Mouse (Mus musculus): ENCODE measurements around the gene Dnmt3b. TPM values are rescaled to one million over a fixed set of nuclear protein-coding genes. Genes with fewer than 3 reads are reported as not detected.
A peak's percentile ranks its signal among the peaks of the same experiment; 100 is the strongest.
"Not testable (repeated sequence)": the region's sequence is repeated elsewhere in the genome, so short reads cannot be mapped to it uniquely, and the experiment has no call there.

The Dnmt3b gene
- polyA plus RNA-seq, 1 experiment from 2014 or later = 4.1 TPM

- 89% methylated on average over 7 of the region's 7 CpGs for WGBS
- no peak overlapping the region for H3K4me3 ChIP-seq
- H3K4me1 ChIP-seq = no peaks in the 10 kb centered on the region
- H3K27me3 ChIP-seq = no peaks in the 10 kb centered on the region
- H3K27ac ChIP-seq = no peak overlapping the region
- no peak overlapping the region for H3K4me2 ChIP-seq
- H3K9me3 ChIP-seq (replicated peaks) = no peaks in the 10 kb centered on the region
- no peak for ATAC-seq
- peaks cover 32% of the 10 kb centered on the region for H3K36me3 ChIP-seq (ENCODE audit: poor library complexity, severe bottlenecking)
- H3K9ac ChIP-seq = no peak overlapping the region
These were observed 28.3 kb downstream of the Dnmt3b start for GRCm38 (mm10) chr2:153677550-153677949.

DNA sequence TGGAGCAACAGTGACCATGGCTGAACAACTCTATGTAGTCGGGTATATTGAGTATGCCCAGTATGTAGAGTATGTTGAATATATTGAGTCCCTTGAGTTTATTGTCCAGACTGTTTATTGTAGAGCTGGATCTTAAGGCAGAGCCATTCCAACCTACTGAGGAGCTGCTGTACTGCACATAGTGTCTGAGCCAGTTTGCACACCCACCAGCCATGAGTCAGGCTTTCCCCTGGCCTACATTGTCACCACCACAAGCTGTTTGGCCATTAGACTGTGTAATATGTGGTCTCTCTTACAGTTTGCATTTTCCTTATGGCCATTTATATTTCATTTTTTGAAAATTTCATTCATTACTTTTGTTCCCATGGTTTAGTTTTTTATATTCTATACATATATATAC is 30.7 kb downstream of the Dnmt3b start:
- Histone ChIP-seq H3K9ac (no peak overlapping the region), H3K27me3 (no peaks in the 10 kb centered on the region), H3K4me1 (no peaks in the 10 kb centered on the region), H3K27ac (no peak overlapping the region), H3K4me2 (no peak overlapping the region), H3K4me3 (no peak overlapping the region), H3K36me3 (ENCODE audit: poor library complexity, severe bottlenecking) (peaks cover 27% of the 10 kb centered on the region), H3K9me3 (replicated peaks) (no peaks in the 10 kb centered on the region)
- ATAC-seq = no peak
- WGBS = 86% methylated on average over 1 of the region's 1 CpGs

DNA sequence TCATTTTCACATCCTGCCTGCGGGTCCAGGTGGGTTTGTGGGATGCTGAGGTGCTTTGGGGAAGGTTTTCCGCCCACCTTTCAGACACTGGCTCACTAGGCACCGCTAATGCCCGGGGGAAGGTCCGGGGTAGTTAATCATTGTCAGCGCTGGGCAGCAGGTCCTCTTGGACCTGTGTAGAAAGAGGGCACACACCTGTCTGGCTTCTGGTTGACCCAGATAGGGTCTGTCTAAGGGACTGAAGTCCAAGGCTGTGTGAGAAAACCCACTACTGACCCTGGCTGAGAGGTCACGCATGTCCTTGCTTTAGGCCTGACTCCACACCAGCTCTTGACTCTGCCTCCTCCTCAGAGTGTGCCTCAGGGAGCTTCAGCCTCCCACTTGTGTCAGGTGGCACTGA is 44.2 kb downstream of the Dnmt3b start:
- H3K9me3 ChIP-seq (replicated peaks); H3K27me3 ChIP-seq; H3K36me3 ChIP-seq (ENCODE audit: poor library complexity, severe bottlenecking); H3K4me3 ChIP-seq; H3K4me2 ChIP-seq; H3K27ac ChIP-seq; H3K4me1 ChIP-seq; ATAC-seq; H3K9ac ChIP-seq: not testable (repeated sequence)
- WGBS = 93% methylated on average over 6 of the region's 7 CpGs

DNA sequence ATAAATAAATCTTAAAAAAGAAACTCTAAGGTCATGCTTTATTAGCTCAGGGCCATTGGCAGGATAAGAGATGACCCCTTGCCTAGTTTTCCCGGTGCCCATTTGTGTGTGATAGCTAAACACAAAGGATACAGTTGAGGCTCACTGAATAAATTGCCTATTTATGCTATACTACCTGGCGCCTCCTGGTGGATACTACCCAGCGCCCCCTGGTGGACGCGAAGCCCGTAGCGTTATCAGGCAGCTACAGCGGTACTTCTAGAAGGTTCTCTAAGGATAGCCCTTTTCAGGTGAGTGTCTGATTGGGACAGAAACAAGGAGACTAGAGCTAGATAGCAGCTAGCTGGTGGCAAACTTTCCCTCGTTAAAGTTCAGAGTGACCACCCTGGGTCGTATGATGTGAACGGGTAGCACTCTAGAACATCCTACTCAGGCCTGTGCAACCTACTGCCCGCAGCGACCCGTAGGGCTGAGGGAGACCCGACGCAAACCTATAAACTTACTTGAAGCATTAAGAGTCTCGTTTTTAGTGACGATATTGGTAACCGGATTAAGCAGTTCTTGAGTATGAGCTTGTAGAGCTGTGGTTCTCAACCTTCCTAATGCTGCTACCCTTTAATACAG is 45.3 kb downstream of the Dnmt3b start:
- no peaks in the 10 kb centered on the region for H3K36me3 ChIP-seq (ENCODE audit: poor library complexity, severe bottlenecking)
- no peaks in the 10 kb centered on the region for H3K9me3 ChIP-seq (replicated peaks)
- no peak overlapping the region for H3K4me2 ChIP-seq
- H3K27ac ChIP-seq = no peak overlapping the region
- no peak for ATAC-seq
- H3K4me1 ChIP-seq = no peaks in the 10 kb centered on the region
- WGBS = 72% methylated on average over 19 of the region's 19 CpGs
- no peaks in the 10 kb centered on the region for H3K27me3 ChIP-seq
- no peak overlapping the region for H3K9ac ChIP-seq
- H3K4me3 ChIP-seq = no peak overlapping the region

DNA sequence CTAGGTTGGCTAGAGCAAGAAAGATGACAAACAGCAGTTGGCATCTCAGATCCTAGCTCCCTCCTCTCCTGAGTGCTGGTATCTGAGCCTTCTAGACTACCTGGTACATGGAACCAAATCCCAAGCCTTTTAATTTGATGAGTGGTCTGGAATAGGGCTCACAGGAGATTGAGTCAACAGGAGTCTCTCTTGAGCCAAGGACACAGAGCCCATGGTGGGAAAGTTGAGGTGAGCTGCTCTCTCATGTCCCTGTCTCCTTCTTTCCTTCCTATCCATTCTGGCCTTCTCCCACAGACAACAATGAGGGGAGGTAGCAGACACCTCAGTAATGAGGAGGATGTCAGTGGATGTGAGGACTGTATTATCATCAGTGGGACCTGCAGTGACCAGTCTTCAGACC is 47.1 kb downstream of the Dnmt3b start, which contains the start of gene Dnmt3c:
Dnmt3c (plus strand) TSS at position 301 of the 400 bp plus-strand sequence.
- no peaks in the 10 kb centered on the region for H3K9me3 ChIP-seq (replicated peaks)
- H3K4me2 ChIP-seq = no peak within 1 kb of the TSS
- no peaks in the 10 kb centered on the region for H3K4me1 ChIP-seq
- no peak within 1 kb of the TSS for H3K4me3 ChIP-seq
- no peak within 1 kb of the TSS for H3K27ac ChIP-seq
- no peaks in the 10 kb centered on the region for H3K36me3 ChIP-seq (ENCODE audit: poor library complexity, severe bottlenecking)
- ATAC-seq = no peak
- no peak within 1 kb of the TSS for H3K9ac ChIP-seq
- H3K27me3 ChIP-seq = no peaks in the 10 kb centered on the region

- Histone ChIP-seq H3K4me3 (no peak overlapping the region), H3K4me1 (no peaks in the 10 kb centered on the region), H3K36me3 (ENCODE audit: poor library complexity, severe bottlenecking) (no peaks in the 10 kb centered on the region), H3K9ac (no peak overlapping the region), H3K9me3 (replicated peaks) (no peaks in the 10 kb centered on the region), H3K27ac (no peak overlapping the region), H3K4me2 (no peak overlapping the region), H3K27me3 (no peaks in the 10 kb centered on the region)
- ATAC-seq = no peak
- 46% methylated on average over 6 of the region's 6 CpGs for WGBS
These were observed 54.1 kb downstream of the Dnmt3b start for GRCm38 (mm10) chr2:153703389-153703788.

- Histone ChIP-seq H3K36me3 (ENCODE audit: poor library complexity, severe bottlenecking) (no peaks in the 10 kb centered on the region), H3K9me3 (replicated peaks) (no peaks in the 10 kb centered on the region), H3K4me1 (peaks cover 17% of the 10 kb centered on the region), H3K9ac (no peak overlapping the region), H3K27me3 (no peaks in the 10 kb centered on the region), H3K4me3 (no peak overlapping the region), H3K27ac (no peak overlapping the region), H3K4me2 (no peak overlapping the region)
- no peak for ATAC-seq
- 54% methylated on average over 8 of the region's 8 CpGs for WGBS
These were observed 61.6 kb downstream of the Dnmt3b start for GRCm38 (mm10) chr2:153710701-153711330.

GRCm38 (mm10) chr2:153712646-153713091 is 63.4 kb downstream of the Dnmt3b start:
- WGBS = 3% methylated on average over 3 of the region's 3 CpGs
- no peak overlapping the region for H3K4me3 ChIP-seq
- H3K4me2 ChIP-seq = peak overlapping the region; percentile 19
- H3K4me1 ChIP-seq = peaks cover 17% of the 10 kb centered on the region
- H3K9me3 ChIP-seq (replicated peaks) = no peaks in the 10 kb centered on the region
- no peak overlapping the region for H3K9ac ChIP-seq
- H3K27ac ChIP-seq = peak overlapping the region; percentile 84
- H3K27me3 ChIP-seq = no peaks in the 10 kb centered on the region
- H3K36me3 ChIP-seq (ENCODE audit: poor library complexity, severe bottlenecking) = no peaks in the 10 kb centered on the region
- ATAC-seq = peak; percentile 77

GRCm38 (mm10) chr2:153713227-153713626 is 64.0 kb downstream of the Dnmt3b start:
- ATAC-seq = peak; percentile 90
- Histone ChIP-seq H3K27ac (peak overlapping the region; percentile 84), H3K4me3 (no peak overlapping the region), H3K9me3 (replicated peaks) (no peaks in the 10 kb centered on the region), H3K9ac (no peak overlapping the region), H3K4me2 (peak overlapping the region; percentile 19), H3K4me1 (peaks cover 17% of the 10 kb centered on the region), H3K36me3 (ENCODE audit: poor library complexity, severe bottlenecking) (no peaks in the 10 kb centered on the region), H3K27me3 (no peaks in the 10 kb centered on the region)
- WGBS = 13% methylated on average over 4 of the region's 4 CpGs

- not testable (repeated sequence) for H3K4me3 ChIP-seq; ATAC-seq; H3K4me2 ChIP-seq; H3K4me1 ChIP-seq; H3K27ac ChIP-seq; H3K9ac ChIP-seq; H3K36me3 ChIP-seq (ENCODE audit: poor library complexity, severe bottlenecking); H3K9me3 ChIP-seq (replicated peaks); H3K27me3 ChIP-seq
- WGBS = 75% methylated on average over 3 of the region's 3 CpGs
These were observed 68.6 kb downstream of the Dnmt3b start for GRCm38 (mm10) chr2:153717861-153718260.

- no peak overlapping the region for H3K9ac ChIP-seq
- H3K9me3 ChIP-seq (replicated peaks) = no peaks in the 10 kb centered on the region
- H3K36me3 ChIP-seq (ENCODE audit: poor library complexity, severe bottlenecking) = no peaks in the 10 kb centered on the region
- no peak for ATAC-seq
- 94% methylated on average over 1 of the region's 1 CpGs for WGBS
- H3K27me3 ChIP-seq = no peaks in the 10 kb centered on the region
- no peak overlapping the region for H3K4me3 ChIP-seq
- H3K4me2 ChIP-seq = no peak overlapping the region
- H3K4me1 ChIP-seq = peaks cover 9% of the 10 kb centered on the region; the same call in 1 of the 2 replicates
- H3K27ac ChIP-seq = no peak overlapping the region
These were observed 73.8 kb downstream of the Dnmt3b start for GRCm38 (mm10) chr2:153723098-153723497.

- no peaks in the 10 kb centered on the region for H3K27me3 ChIP-seq
- H3K4me1 ChIP-seq = peaks cover 9% of the 10 kb centered on the region; the same call in 1 of the 2 replicates
- WGBS = 83% methylated on average over 2 of the region's 2 CpGs
- H3K4me2 ChIP-seq = no peak overlapping the region
- H3K9me3 ChIP-seq (replicated peaks) = no peaks in the 10 kb centered on the region
- no peak for ATAC-seq
- H3K9ac ChIP-seq = no peak overlapping the region
- H3K27ac ChIP-seq = no peak overlapping the region
- H3K4me3 ChIP-seq = no peak overlapping the region
- H3K36me3 ChIP-seq (ENCODE audit: poor library complexity, severe bottlenecking) = no peaks in the 10 kb centered on the region
These were observed 75.2 kb downstream of the Dnmt3b start for GRCm38 (mm10) chr2:153724424-153724823.

- no peaks in the 10 kb centered on the region for H3K36me3 ChIP-seq (ENCODE audit: poor library complexity, severe bottlenecking)
- H3K27me3 ChIP-seq = no peaks in the 10 kb centered on the region
- H3K27ac ChIP-seq = no peak overlapping the region
- WGBS = 34% methylated on average over 2 of the region's 2 CpGs
- H3K4me3 ChIP-seq = no peak overlapping the region
- H3K9me3 ChIP-seq (replicated peaks) = no peaks in the 10 kb centered on the region
- H3K4me2 ChIP-seq = no peak overlapping the region
- no peak overlapping the region for H3K9ac ChIP-seq
- no peak for ATAC-seq
- H3K4me1 ChIP-seq = peaks cover 9% of the 10 kb centered on the region; the same call in 1 of the 2 replicates
These were observed 75.6 kb downstream of the Dnmt3b start for GRCm38 (mm10) chr2:153724871-153725270.

Measured in forebrain, embryonic 13.5 days (tissue).